Mouse (Mus musculus): ENCODE results near the gene Slc10a2.
"Not testable (repeated sequence)": the region's sequence is repeated elsewhere in the genome, so short reads cannot be mapped to it uniquely, and the experiment has no call there.

The Slc10a2 gene

DNA sequence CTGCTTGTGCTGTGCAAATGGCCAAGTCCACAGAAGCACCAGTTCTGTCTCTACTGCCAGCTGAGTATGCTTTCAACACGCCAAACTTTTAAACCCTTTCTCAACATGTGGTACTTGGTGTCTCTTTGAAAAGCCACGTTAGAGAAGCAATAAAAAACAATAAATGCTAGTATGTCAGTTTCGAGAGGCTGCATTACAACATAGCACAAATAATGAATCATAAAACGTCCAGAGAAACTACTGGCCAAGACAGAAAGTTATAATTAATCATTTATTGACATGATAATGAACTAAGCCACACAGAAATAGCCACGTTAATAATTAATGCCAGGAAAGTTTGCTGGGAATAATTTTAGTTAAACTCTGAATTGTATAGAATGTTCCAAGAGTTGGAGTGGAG, at the start of gene Slc10a2:
Gene Slc10a2, minus strand, starts transcription at position 166 of the 400 bp plus-strand sequence.
- DNase-seq (ENCODE audit: low spot score in 2 of 2), result no peak

DNA sequence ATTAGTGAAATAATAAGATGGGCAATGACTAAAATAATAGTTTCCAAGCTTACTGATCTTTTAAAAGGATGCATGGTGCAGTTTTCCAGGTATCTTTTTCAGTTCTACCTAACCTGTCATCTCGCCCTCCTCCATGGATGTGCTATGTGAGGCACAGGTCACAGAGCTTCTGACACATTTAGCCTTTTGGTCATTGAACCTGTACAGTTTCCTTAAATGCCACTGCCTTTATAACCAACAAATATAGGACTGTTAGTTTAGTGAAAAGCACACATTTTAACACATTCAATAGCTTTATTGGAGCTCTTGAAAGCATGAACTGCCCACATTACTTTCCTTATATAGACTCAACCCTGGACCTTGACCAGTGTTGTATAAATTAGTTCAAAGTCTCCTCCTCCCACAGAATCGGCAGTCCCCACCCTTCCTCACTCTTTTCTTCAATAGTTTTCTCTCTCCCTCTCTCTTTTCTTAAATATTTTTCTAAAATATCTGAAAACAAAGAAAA, 24.2 kb upstream of the Slc10a2 start:
- no peak for DNase-seq (ENCODE audit: low spot score in 2 of 2)

DNA sequence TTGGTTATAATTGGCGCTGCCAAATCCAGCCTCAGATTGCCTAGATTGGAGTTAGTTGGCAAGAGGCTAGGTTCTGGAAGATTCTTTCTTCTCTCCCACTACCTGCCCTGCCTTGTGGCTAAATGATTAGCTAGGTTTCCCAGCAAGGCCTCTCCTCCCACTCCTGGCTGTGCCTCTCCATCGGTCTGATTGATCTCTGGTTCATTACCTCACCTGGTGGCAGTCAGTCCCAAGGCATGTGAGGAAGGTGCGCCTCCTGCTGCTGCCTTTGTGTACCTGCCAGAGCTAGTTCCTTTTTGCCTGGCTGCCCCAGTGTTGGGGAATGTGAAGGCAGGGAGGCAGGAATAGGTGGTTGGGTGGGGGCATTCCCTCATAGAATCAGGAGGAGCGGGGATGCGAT, 1.7 kb upstream of the Slc10a2 start:
- DNase-seq (ENCODE audit: low spot score in 2 of 2), result no peak

DNA sequence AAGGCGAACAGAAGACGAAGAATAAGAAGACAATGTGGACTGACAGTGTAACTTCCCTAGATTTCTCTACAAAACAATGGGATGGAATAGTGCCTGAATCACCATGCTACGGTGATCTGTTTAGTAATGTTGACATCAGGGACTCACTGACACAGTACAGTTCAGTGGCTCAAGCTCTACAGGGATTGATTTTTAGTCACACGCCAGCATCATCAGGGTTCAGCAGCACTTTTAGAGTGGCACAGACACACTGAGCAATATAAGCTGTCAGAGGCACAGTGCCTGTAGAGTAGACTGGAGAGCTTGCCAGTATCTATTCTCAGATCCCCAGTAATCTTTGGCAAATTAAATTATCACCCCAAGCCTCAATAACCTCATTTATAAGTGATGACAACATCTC, 9.8 kb downstream of the Slc10a2 start:
- no peak for DNase-seq (ENCODE audit: low spot score in 2 of 2)

DNA sequence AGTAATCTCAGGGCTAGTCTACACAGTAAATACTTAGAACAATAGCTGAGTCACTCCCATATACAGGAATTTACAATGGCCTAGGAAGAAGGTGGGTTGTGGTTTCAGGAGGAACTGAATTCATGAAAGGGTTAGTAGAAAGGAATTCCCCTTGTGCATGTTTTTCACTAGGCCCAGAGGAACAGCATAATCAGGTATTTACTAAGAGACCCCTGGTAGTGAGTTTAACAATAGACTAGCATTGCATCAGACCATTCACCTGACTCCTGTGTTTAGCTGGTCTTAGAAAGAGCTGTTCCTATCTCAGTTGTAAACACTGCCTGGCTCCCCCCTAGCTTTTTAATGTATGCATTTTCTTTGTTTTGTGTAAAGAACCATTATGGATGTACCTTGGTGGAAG, 11.2 kb downstream of the Slc10a2 start:
- not testable (repeated sequence) for DNase-seq (ENCODE audit: low spot score in 2 of 2)

DNA sequence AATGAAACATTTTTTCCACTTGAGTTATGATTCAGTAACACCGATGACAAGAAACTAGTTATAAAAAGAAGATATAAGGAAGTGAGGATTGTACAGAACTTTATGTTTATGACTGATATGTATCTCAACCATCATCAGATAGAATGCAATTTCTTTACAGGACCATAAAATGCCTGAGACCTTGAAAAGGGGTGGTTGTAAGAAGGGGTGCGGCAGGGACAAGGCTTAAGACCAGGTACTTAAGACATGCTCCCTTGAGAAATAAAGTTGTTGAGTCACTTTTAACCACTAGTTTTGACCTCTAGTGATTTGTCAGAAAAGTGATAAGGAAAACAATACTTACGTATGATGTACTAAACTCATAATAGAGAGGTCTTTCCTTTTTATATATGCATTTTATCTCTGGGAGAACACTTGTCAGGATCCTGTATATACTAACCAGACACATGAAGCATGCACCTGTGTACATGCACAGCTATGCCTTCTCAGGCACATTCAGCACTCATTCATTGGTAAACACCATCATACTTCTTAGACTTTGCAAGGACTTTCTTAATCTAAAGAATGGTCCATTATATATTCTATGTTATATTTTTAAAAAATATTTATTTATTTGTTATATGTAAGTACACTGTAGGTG, 31.4 kb downstream of the Slc10a2 start:
- no peak for DNase-seq (ENCODE audit: low spot score in 2 of 2)

DNA sequence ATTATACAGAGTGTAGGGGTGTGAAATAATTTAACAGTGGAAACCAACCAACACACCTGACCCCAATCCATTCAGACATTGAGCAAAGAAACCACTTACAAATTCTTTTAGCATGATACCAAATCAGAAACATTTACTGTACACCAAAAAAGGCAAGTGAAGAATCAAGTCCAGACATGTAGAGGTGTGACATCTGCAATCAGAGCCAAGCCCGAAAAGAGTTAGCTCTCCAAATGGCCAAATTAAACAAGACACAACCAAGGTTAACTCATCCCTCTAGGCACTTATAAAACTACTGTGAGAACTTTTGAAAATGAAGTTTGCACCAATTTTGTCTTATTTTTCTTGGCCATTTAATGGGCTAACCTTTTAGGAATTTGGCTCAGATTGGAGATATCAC, 46.3 kb downstream of the Slc10a2 start:
- DNase-seq (ENCODE audit: low spot score in 2 of 2), result no peak

DNA sequence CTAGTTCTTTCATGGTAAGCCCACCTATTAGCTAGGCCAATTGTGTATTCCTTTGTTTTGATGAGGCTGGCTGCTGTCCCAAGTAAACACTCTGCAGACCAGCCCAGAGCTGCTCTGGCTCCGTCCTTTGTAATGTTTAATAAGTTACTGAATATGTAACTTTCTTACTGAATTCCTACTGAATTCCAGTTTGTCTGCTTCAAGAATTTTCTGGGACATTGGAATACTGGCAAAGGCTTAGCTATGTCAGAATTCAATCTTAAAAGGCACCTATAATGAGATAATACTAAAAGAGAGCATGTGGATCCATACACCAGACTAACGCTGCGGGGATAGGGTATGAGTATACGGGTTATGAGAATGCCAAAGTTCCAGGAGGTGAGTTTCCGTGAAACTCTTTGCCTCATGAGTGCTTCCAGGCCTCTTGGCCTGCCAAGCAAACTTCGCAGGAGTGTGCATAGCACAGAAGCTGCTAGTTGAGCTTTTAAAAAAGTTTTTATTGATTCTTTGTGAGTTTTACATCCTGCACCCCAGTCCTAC, 60.7 kb downstream of the Slc10a2 start:
- not testable (repeated sequence) for DNase-seq (ENCODE audit: low spot score in 2 of 2)

DNA sequence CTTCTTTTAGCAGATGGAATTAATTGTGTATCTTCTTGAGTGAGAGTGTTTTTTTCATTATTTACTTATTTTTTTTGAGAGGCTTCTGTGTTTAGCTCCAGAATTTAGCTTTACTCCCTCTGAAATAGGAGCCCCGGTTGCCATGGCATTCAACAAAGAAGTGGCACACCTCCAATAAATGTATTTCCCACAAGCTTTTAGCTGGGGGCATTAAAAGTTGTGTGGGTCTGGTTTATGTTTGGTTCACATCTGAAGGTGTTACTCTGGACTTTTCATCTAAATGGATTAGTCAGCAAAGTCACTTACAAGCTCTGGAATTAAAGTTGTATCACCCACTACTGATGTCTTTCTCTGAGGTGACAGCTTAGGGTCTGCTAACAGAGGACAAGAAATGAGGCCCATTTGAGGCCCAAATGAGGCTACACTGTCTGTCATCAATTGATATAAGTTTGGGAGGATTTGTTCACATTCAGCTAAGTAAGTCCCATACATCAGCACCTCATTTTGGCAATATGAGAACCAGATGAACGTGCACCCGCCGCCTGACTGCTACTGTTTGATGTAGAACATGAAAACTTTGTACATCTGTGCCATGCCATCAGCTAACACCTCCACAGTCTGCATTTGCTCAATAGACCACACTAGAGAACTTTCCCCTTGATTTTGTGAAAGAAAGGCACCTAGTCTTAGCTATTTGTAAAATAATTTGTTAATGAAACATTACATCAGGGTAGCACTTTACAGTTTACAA, 66.2 kb downstream of the Slc10a2 start:
- no peak for DNase-seq (ENCODE audit: low spot score in 2 of 2)
